Mouse (Mus musculus): ENCODE results near the gene Mink1. TPM values are rescaled to one million over a fixed set of nuclear protein-coding genes. Genes with fewer than 3 reads are reported as not detected.
A peak's percentile ranks its signal among the peaks of the same experiment; 100 is the strongest.

Gene Mink1
- polyA plus RNA-seq, 1 experiment: 222 TPM

DNA sequence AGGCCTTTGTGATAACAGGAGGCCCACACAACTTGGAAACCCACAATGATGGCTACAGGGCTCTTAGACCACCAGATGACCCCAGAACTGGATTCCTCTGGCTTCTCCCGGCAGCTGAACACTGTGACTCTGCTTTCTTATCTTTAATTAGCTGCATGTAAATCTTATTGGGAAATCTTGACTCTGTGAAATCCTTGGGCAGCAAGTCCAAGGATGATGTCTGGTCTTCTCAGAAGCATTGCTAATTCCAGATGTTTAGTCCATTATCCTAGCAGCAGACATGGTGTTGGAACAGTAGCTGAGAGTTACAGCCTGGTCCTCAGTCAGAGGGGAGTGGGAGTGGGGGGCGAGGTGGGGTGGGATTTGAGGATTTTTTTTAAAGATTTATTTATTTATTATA, 65.8 kb downstream of the Mink1 start:
- no peaks in the 10 kb centered on the region for H3K4me1 ChIP-seq (ENCODE audit: control insufficient read depth, insufficient read depth, low read length)
- 68% methylated on average over 2 of the region's 2 CpGs for WGBS
- H3K27me3 ChIP-seq (ENCODE audit: control insufficient read depth, insufficient read depth, low read length): no peaks in the 10 kb centered on the region
- TF ChIP-seq POLR2A (IDR thresholded peaks at IDR 0.05; ENCODE audit: borderline replicate concordance, insufficient read depth, low read length): no peak
- TF ChIP-seq CTCF (IDR thresholded peaks at IDR 0.05; ENCODE audit: borderline replicate concordance, insufficient read depth, low read depth, low read length): no peak
- no peak for DNase-seq
- H3K27ac ChIP-seq (ENCODE audit: insufficient read depth, low read length): no peak overlapping the region
- no peak overlapping the region for H3K4me3 ChIP-seq (replicated peaks; ENCODE audit: insufficient read depth, low read depth, low read length)

DNA sequence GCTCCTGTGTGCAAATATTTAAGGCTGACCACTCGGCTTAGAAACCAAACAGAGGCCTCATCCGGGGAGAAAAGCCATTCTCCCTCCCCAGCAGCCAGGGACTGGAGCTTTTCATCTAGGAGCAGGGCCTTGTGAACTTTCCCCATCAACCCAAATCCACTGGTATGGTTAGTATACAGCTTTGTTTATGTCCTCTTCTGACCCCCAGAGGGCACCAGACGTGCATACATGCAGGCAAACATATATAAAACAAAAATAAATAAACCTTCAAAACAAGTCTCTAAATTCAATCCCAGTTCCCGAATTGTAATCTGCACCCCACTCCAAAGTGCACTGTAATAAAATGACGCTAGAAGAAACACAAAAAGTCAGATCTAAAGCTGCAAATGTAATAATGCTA, 66.9 kb downstream of the Mink1 start:
- Histone ChIP-seq H3K27me3 (ENCODE audit: control insufficient read depth, insufficient read depth, low read length) (no peaks in the 10 kb centered on the region), H3K4me3 (replicated peaks; ENCODE audit: insufficient read depth, low read depth, low read length) (no peak overlapping the region), H3K4me1 (ENCODE audit: control insufficient read depth, insufficient read depth, low read length) (no peaks in the 10 kb centered on the region), H3K27ac (ENCODE audit: insufficient read depth, low read length) (no peak overlapping the region)
- WGBS: 54% methylated on average over 5 of the region's 5 CpGs
- TF ChIP-seq CTCF (IDR thresholded peaks at IDR 0.05; ENCODE audit: borderline replicate concordance, insufficient read depth, low read depth, low read length) (peak; percentile 31; the same call in 1 of the 2 replicates), POLR2A (IDR thresholded peaks at IDR 0.05; ENCODE audit: borderline replicate concordance, insufficient read depth, low read length) (no peak)
- no peak for DNase-seq

DNA sequence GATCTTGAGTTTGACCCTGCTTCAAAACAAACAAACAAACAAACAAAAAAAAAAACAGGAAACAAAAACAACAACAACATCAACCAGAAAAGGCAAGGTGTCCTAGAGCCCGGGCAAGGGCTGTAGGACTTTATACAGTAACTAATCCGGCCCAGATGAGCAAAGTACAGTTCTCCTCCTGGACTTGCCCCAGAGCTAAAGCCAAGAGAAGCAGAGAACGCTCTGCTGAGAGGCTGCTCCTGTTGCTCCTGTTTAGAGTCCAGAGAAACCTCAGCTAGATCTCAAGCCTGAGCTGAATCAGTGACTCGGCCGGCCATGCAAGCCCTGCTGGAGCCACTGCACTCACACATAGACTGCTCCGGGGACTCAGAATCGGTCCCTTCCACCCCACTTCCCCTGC, 67.4 kb downstream of the Mink1 start:
- WGBS: 69% methylated on average over 7 of the region's 7 CpGs
- no peak for DNase-seq
- H3K27ac ChIP-seq (ENCODE audit: insufficient read depth, low read length): no peak overlapping the region

DNA sequence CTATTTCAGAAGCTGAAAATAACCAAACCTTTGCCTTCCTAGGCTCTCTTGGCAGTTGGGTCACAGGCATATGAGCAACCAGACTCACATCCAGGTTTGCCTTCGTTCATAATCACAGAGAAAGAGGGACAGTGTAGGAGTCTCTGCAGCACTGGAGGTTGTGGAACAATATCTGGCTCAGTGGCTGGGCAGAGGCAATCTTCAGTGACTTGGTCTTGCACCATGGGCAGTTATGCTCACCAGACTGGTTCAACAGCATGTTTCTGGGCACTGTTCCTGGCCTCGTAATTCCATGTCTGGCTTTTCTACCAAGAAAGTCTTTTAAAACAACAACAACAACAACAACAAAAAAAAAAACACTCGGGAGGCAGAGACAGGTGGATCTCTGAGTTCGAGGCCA, 72.9 kb downstream of the Mink1 start:
- H3K27me3 ChIP-seq (ENCODE audit: control insufficient read depth, insufficient read depth, low read length): no peaks in the 10 kb centered on the region
- no peaks in the 10 kb centered on the region for H3K4me1 ChIP-seq (ENCODE audit: control insufficient read depth, insufficient read depth, low read length)
- no peak for TF ChIP-seq POLR2A (IDR thresholded peaks at IDR 0.05; ENCODE audit: borderline replicate concordance, insufficient read depth, low read length)
- no peak for TF ChIP-seq CTCF (IDR thresholded peaks at IDR 0.05; ENCODE audit: borderline replicate concordance, insufficient read depth, low read depth, low read length)
- H3K27ac ChIP-seq (ENCODE audit: insufficient read depth, low read length): no peak overlapping the region
- WGBS: 70% methylated on average over 4 of the region's 4 CpGs
- H3K4me3 ChIP-seq (replicated peaks; ENCODE audit: insufficient read depth, low read depth, low read length): no peak overlapping the region
- DNase-seq: no peak

More for the DNA sequence above, 67.4 kb downstream of the Mink1 start:
- H3K27me3 ChIP-seq (ENCODE audit: control insufficient read depth, insufficient read depth, low read length): no peaks in the 10 kb centered on the region
- TF ChIP-seq POLR2A (IDR thresholded peaks at IDR 0.05; ENCODE audit: borderline replicate concordance, insufficient read depth, low read length) (no peak), CTCF (IDR thresholded peaks at IDR 0.05; ENCODE audit: borderline replicate concordance, insufficient read depth, low read depth, low read length) (no peak)
- no peak overlapping the region for H3K4me3 ChIP-seq (replicated peaks; ENCODE audit: insufficient read depth, low read depth, low read length)
- no peaks in the 10 kb centered on the region for H3K4me1 ChIP-seq (ENCODE audit: control insufficient read depth, insufficient read depth, low read length)

DNA sequence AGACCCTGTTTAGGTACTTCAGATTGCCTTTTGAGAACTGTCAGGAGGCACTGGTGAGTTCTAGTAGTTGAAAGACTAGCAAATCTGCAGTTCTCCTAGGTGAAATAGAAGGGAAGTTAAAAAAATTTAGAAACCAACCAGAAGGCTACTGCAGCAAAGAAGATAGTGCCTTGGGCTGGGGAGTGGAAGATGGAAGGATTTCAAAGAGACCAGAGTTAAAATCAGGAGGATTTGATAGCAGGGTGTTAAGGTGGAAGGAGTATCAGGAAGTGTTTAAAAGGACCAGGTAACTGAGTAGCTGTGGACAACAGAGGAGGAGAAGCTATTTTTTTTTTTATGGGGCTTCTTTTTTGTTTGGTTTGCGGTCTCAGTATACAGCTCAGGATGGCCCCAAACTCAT, 75.1 kb downstream of the Mink1 start:
- DNase-seq: no peak
- no peak for TF ChIP-seq POLR2A (IDR thresholded peaks at IDR 0.05; ENCODE audit: borderline replicate concordance, insufficient read depth, low read length)
- TF ChIP-seq CTCF (IDR thresholded peaks at IDR 0.05; ENCODE audit: borderline replicate concordance, insufficient read depth, low read depth, low read length): no peak
- Histone ChIP-seq H3K27ac (ENCODE audit: insufficient read depth, low read length) (no peak overlapping the region), H3K4me3 (replicated peaks; ENCODE audit: insufficient read depth, low read depth, low read length) (no peak overlapping the region), H3K4me1 (ENCODE audit: control insufficient read depth, insufficient read depth, low read length) (no peaks in the 10 kb centered on the region), H3K27me3 (ENCODE audit: control insufficient read depth, insufficient read depth, low read length) (no peaks in the 10 kb centered on the region)
- 94% methylated on average over 1 of the region's 1 CpGs for WGBS

DNA sequence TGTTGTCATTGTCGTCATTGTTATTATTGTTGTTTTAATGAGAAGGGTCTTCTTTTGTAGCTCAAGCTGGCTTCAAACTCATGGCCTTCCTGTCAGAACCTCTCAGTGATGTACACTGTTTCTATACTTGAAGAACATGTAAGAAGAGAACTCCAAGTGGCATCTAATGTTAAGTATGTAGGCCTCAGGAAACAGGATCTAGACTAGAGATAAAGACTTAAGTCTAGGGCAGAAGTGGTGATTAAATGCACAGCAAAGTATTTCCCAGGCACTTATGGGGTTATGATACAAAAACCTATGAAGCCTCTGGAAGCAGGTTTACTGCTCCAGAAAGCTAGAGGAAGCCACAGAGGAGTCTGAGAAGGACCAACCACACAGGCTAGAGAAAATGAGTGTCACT, 75.6 kb downstream of the Mink1 start:
- Histone ChIP-seq H3K4me3 (replicated peaks; ENCODE audit: insufficient read depth, low read depth, low read length) (no peak overlapping the region), H3K4me1 (ENCODE audit: control insufficient read depth, insufficient read depth, low read length) (no peaks in the 10 kb centered on the region), H3K27me3 (ENCODE audit: control insufficient read depth, insufficient read depth, low read length) (no peaks in the 10 kb centered on the region), H3K27ac (ENCODE audit: insufficient read depth, low read length) (no peak overlapping the region)
- no peak for TF ChIP-seq POLR2A (IDR thresholded peaks at IDR 0.05; ENCODE audit: borderline replicate concordance, insufficient read depth, low read length)
- TF ChIP-seq CTCF (IDR thresholded peaks at IDR 0.05; ENCODE audit: borderline replicate concordance, insufficient read depth, low read depth, low read length): no peak
- WGBS: 79% methylated on average over 1 of the region's 1 CpGs
- no peak for DNase-seq

DNA sequence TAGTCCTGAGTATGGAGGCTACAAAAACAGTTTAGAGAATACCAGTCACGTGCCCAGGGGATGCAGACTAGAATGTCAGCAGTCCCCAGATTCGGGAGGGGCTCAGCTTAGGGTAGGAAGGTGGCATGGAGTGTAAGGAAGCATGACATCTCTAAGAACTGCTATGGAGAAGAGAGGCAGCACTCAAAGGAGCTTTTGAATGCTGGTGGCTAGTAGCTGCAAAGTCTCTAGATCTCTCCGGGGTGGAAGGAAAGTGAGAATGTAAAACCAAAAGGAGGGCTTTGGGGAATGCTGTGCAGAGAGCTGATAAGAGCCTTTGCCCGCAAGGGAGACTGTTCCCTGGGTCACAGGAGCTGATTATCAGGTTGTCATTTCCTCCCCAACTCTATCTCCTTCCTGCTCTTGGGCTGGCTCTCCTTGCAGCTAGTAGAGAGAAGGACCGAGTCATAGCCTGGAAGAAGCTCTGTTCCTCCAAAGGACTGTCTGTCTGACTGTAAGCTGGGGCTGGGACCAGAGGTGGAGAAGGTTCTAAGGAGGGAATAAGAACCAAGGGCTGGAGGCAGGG, 76.1 kb downstream of the Mink1 start, which contains the start of gene Gp1ba:
Gene Gp1ba, plus strand, starts transcription at position 409 of the 565 bp plus-strand sequence.
- no peak for DNase-seq
- no peaks in the 10 kb centered on the region for H3K4me1 ChIP-seq (ENCODE audit: control insufficient read depth, insufficient read depth, low read length)
- 54% methylated on average over 5 of the region's 5 CpGs for WGBS
- no peak within 1 kb of the TSS for H3K4me3 ChIP-seq (replicated peaks; ENCODE audit: insufficient read depth, low read depth, low read length)
- no peak within 1 kb of the TSS for H3K27ac ChIP-seq (ENCODE audit: insufficient read depth, low read length)
- H3K27me3 ChIP-seq (ENCODE audit: control insufficient read depth, insufficient read depth, low read length): no peaks in the 10 kb centered on the region
- TF ChIP-seq CTCF (IDR thresholded peaks at IDR 0.05; ENCODE audit: borderline replicate concordance, insufficient read depth, low read depth, low read length): no peak

DNA sequence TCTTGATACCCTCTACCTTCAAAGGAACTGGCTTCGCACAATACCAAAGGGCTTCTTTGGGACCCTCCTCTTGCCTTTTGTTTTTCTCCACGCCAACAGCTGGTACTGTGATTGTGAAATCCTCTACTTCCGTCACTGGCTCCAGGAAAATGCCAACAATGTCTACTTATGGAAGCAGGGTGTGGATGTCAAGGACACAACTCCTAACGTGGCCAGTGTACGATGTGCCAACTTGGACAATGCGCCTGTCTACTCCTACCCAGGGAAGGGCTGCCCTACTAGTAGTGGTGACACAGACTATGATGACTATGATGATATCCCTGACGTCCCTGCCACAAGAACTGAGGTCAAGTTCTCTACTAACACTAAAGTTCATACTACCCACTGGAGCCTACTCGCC, 77.3 kb downstream of the Mink1 start:
- 81% methylated on average over 8 of the region's 8 CpGs for WGBS
- no peak for DNase-seq
- H3K4me3 ChIP-seq (replicated peaks; ENCODE audit: insufficient read depth, low read depth, low read length): no peak overlapping the region

More for the DNA sequence above, 77.3 kb downstream of the Mink1 start:
- Histone ChIP-seq H3K27ac (ENCODE audit: insufficient read depth, low read length) (no peak overlapping the region), H3K27me3 (ENCODE audit: control insufficient read depth, insufficient read depth, low read length) (no peaks in the 10 kb centered on the region), H3K4me1 (ENCODE audit: control insufficient read depth, insufficient read depth, low read length) (peaks cover under 1% of the 10 kb centered on the region; the same call in 1 of the 2 replicates)
- no peak for TF ChIP-seq POLR2A (IDR thresholded peaks at IDR 0.05; ENCODE audit: borderline replicate concordance, insufficient read depth, low read length)
- TF ChIP-seq CTCF (IDR thresholded peaks at IDR 0.05; ENCODE audit: borderline replicate concordance, insufficient read depth, low read depth, low read length): no peak
